Mouse (Mus musculus) forebrain, embryonic 15.5 days (tissue): Measurements from ENCODE around the gene Sumo2. TPM values are rescaled to one million over a fixed set of nuclear protein-coding genes. Genes with fewer than 3 reads are reported as not detected.

Experiments used
- ATAC-seq: fragments of 200-750 bp; cut with Nextera tagmentation; replicated peaks from 2 replicates; pipeline ENCODE4 v1.8.0; 2017; ENCODE audit warnings: mild to moderate bottlenecking, moderate TSS enrichment, moderate library complexity
- H3K27ac ChIP-seq: fragments of 300-500 bp; sonication (generic); replicated peaks from 2 replicates; pipeline ENCODE4 v1.5.1; 2015; ENCODE audit warnings: mild to moderate bottlenecking, inconsistent platforms
- H3K27me3 ChIP-seq: fragments of 300-500 bp; sonication (generic); 2 replicates; pipeline ENCODE4 v1.6.1; 2015; ENCODE audit warnings: inconsistent platforms
- H3K36me3 ChIP-seq: fragments of 300-500 bp; sonication (generic); 2 replicates; pipeline ENCODE4 v1.6.1; 2015; ENCODE audit warnings: mild to moderate bottlenecking, inconsistent platforms
- H3K4me1 ChIP-seq: fragments of 300-500 bp; sonication (generic); 2 replicates; pipeline ENCODE4 v1.6.1; 2015; ENCODE audit warnings: inconsistent platforms
- H3K4me2 ChIP-seq: fragments of 300-500 bp; sonication (generic); replicated peaks from 2 replicates; pipeline ENCODE4 v1.6.1; 2015; ENCODE audit warnings: mild to moderate bottlenecking, inconsistent platforms
- H3K4me3 ChIP-seq: fragments of 300-500 bp; sonication (generic); 2 replicates; pipeline ENCODE4 v1.5.1; 2015; ENCODE audit warnings: mild to moderate bottlenecking, inconsistent platforms
- H3K9ac ChIP-seq: fragments of 300-500 bp; sonication (generic); replicated peaks from 2 replicates; pipeline ENCODE4 v1.6.1; 2015; ENCODE audit warnings: mild to moderate bottlenecking, inconsistent platforms
- H3K9me3 ChIP-seq: fragments of 300-500 bp; sonication (generic); 2 replicates; pipeline ENCODE4 v1.6.1; 2016; ENCODE audit warnings: inconsistent platforms
- WGBS: fragments of 180-500 bp; shearing (Covaris S2); methylation state at CpG from one replicate; pipeline ENCODE4 v1.1.7; 2015; ENCODE audit warnings: mixed read lengths; 5-methylcytosine and 5-hydroxymethylcytosine counted together
- polyA plus RNA-seq: library from polyadenylated mRNA; unstranded; fragments of >200 nt; fragmentation: Nextera tagmentation; extraction: Ambion mirVana; gene quantifications from 2 replicates; pipeline ENCODE4 v1.2.1, GENCODE M21; 2015

Sumo2 gene
- 1,191 and 1,214 TPM in 2 replicates for polyA plus RNA-seq

DNA sequence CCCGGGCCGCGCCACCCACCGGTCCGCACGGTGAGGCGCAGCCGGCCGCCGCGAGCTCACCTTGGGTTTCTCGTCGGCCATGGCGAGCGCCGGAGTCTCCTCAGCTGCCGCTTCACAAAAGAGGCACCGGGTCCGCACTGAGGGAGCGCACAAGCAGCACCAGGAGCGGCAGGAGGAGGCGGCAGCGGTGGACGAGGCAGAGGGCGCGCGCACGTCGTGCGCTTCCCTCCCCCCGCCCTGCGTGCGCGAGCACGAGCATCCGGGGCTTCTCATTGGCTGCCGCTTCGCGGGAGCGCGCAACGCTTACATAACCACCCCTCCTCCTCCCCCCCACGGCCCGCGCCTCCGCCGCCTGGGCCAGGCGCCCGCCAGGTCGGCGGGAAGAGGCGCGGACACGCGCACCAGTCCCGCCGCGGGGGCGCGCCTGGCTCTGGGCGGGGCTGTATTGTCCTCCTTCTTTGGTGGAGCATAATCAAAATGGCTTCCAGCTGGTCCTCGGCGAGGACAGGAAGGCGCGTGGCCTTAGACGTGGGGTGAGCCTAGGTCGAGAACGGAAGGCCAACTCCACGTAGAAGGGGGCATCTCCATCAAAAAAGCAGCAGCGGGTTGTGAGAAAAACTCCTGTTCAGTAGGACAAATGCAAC is at the start of gene Sumo2:
Gene Sumo2, minus strand, starts transcription at position 239 of the 644 bp plus-strand sequence.
- H3K9ac ChIP-seq: peak within 1 kb of the TSS; percentile 82
- no peaks in the 10 kb centered on the region for H3K9me3 ChIP-seq
- peak within 1 kb of the TSS; percentile 100 for H3K27ac ChIP-seq
- peaks cover 31% of the 10 kb centered on the region for H3K36me3 ChIP-seq
- peak; percentile 92 for ATAC-seq
- no peaks in the 10 kb centered on the region for H3K27me3 ChIP-seq
- WGBS: 1% methylated on average over 70 of the region's 70 CpGs
- H3K4me1 ChIP-seq: peaks cover 36% of the 10 kb centered on the region
- peak within 1 kb of the TSS; percentile 56 for H3K4me2 ChIP-seq
- peak within 1 kb of the TSS; percentile 59 for H3K4me3 ChIP-seq

DNA sequence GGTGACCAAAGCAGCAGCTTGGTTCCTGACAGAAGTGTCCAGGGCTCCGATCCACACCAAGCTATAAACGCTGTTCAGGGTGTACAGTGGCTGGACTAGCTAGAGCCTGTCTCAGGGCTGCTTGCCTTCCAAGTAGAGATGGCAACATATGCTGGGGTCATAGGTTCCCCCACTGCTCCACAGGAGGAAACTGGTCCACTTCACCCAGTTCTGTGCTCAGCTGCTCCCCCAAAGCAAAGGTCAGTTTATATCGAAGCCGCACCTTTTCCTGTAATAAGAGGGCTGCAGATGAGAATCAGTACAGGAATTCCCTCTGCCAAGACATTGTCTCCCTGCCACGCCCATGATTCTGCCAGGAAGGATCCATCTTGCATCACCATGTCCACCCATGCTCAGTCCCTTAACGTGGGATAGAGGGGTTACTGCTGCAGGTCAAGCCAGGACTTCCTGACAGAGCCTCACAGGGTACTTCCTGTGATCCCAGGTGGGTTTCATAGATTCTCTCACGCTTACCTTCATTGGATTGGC is 49.6 kb upstream of the Sumo2 start:
- no peaks in the 10 kb centered on the region for H3K9me3 ChIP-seq
- H3K9ac ChIP-seq: no peak overlapping the region
- H3K4me3 ChIP-seq: no peak overlapping the region
- H3K4me1 ChIP-seq: no peaks in the 10 kb centered on the region
- H3K27ac ChIP-seq: no peak overlapping the region
- H3K36me3 ChIP-seq: peaks cover 87% of the 10 kb centered on the region
- no peak overlapping the region for H3K4me2 ChIP-seq
- WGBS: 90% methylated on average over 7 of the region's 7 CpGs
- no peaks in the 10 kb centered on the region for H3K27me3 ChIP-seq
- no peak for ATAC-seq

DNA sequence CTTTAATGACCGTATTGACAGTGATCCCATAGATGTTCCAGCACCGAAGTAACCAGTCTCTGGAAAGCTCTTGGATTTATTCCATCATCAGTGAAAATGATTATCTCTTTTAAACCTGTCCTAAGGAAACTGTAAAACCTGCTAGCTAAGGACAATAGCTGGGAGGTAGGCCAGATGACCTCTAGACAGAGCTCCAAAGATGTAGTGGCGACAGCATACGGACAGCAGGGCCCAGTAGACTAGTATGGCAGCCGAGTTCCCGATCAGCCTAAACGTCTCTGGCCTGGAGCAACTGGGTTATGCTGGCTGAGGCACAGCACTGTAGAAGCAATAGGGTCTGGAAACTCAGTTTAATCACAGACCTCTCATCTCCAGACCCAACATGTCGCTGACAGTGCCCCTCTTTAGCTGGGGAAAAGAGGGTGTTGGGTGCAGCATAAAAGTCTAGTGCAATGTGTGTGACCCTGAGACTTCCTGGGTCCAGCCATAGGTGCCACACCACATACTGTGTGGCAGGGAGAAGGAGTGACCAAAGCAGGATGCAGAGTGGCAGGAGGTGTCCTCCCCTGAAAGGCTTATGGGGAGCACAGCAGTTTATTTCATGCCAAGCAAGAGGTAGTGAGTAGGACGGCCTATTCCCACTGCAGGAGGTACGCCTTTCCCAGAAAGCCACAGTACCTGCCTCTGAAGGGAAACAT is 48.4 kb upstream of the Sumo2 start:
- H3K4me2 ChIP-seq: no peak overlapping the region
- H3K9ac ChIP-seq: no peak overlapping the region
- H3K4me1 ChIP-seq: no peaks in the 10 kb centered on the region
- ATAC-seq: no peak
- 87% methylated on average over 10 of the region's 10 CpGs for WGBS
- H3K36me3 ChIP-seq: peaks cover 82% of the 10 kb centered on the region
- H3K27me3 ChIP-seq: no peaks in the 10 kb centered on the region
- no peak overlapping the region for H3K4me3 ChIP-seq
- no peaks in the 10 kb centered on the region for H3K9me3 ChIP-seq
- no peak overlapping the region for H3K27ac ChIP-seq

DNA sequence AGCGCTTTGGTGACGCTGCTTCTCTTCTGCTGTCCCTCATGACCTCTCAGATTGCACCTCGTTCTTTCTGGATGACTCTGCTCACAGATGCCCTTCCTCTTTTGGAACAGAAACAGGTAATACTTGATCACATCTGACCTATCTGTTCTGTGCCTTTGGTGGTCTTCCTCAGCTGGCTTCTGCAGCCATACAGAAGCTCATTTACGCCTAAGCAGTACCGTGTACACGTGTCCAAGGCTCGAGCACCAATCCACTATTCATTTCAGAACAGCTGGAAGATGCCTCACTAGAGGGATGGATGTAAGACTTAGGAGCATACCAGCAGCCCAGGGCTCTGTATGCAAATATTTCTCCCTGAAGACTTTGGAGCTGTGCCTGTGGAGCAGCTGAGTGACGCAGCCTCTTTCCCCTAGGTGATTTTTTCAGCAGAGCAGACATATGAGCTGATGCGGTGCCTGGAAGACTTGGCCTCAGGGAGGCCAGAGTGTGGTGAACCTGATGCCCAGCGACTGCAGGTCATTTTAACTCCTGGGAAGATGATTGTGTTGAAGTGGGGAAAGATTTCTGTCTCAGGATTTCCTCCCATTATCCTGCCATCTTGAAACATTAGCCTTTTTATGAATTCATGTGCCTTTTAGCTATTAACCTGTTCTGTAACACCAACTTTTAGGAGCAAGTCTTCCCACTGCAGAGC is 47.0 kb upstream of the Sumo2 start:
- H3K36me3 ChIP-seq: peaks cover 86% of the 10 kb centered on the region
- no peaks in the 10 kb centered on the region for H3K27me3 ChIP-seq
- no peak overlapping the region for H3K4me3 ChIP-seq
- H3K4me1 ChIP-seq: no peaks in the 10 kb centered on the region
- no peak for ATAC-seq
- H3K27ac ChIP-seq: no peak overlapping the region
- WGBS: 86% methylated on average over 10 of the region's 10 CpGs
- H3K9ac ChIP-seq: no peak overlapping the region
- no peak overlapping the region for H3K4me2 ChIP-seq
- H3K9me3 ChIP-seq: no peaks in the 10 kb centered on the region

DNA sequence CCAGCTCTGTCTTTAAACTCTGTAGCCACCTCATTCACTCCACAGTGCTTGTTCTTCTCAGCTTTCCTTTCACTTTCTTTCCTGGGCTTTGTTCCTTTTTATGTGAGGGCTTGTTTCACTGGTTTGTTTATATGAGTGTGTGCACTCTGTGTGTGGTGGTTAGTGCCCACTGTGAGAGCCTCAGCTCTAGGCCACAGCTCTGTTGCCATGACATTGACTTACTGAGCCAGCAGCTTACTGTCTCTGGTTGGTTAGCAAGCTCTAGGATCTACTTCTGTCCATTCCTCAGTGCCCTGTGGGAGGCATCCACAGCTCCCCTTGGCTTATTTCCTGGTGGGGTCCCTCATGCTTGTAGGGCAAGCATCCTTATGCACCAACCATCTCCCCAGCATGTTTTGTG is 43.0 kb upstream of the Sumo2 start:
- peaks cover 55% of the 10 kb centered on the region for H3K36me3 ChIP-seq
- no peak overlapping the region for H3K4me3 ChIP-seq
- no peak for ATAC-seq

DNA sequence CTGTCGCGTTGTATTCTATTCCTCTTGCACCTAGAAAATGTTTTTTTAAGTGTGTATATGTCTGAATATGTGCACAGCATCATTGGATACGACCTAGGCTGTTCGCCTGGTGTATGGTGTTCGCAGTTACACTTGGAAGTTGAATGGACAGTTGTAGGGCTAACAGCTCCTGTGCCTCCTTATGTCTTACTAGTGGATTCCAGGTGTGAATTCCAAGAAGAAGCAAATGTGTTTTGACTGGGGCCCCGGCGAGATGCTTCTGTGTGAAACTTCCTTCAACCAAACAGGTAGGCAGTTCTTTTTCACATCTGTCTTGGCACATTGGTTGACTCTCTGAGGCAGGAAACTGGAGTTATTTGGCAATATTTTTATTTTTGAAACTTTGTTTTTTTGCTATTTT is 28.9 kb upstream of the Sumo2 start:
- no peaks in the 10 kb centered on the region for H3K9me3 ChIP-seq
- ATAC-seq: no peak
- 18% methylated on average over 7 of the region's 7 CpGs for WGBS
- peak overlapping the region; percentile 87 for H3K4me2 ChIP-seq
- peak overlapping the region; percentile 85 for H3K9ac ChIP-seq
- peak overlapping the region; percentile 90 for H3K4me3 ChIP-seq
- H3K36me3 ChIP-seq: peaks cover 32% of the 10 kb centered on the region
- peaks cover 19% of the 10 kb centered on the region for H3K4me1 ChIP-seq
- no peaks in the 10 kb centered on the region for H3K27me3 ChIP-seq
- H3K27ac ChIP-seq: no peak overlapping the region

More for the DNA sequence above, 43.0 kb upstream of the Sumo2 start:
- H3K4me2 ChIP-seq: no peak overlapping the region
- H3K9ac ChIP-seq: no peak overlapping the region
- no peaks in the 10 kb centered on the region for H3K27me3 ChIP-seq
- no peaks in the 10 kb centered on the region for H3K9me3 ChIP-seq
- H3K4me1 ChIP-seq: no peaks in the 10 kb centered on the region
- H3K27ac ChIP-seq: no peak overlapping the region

DNA sequence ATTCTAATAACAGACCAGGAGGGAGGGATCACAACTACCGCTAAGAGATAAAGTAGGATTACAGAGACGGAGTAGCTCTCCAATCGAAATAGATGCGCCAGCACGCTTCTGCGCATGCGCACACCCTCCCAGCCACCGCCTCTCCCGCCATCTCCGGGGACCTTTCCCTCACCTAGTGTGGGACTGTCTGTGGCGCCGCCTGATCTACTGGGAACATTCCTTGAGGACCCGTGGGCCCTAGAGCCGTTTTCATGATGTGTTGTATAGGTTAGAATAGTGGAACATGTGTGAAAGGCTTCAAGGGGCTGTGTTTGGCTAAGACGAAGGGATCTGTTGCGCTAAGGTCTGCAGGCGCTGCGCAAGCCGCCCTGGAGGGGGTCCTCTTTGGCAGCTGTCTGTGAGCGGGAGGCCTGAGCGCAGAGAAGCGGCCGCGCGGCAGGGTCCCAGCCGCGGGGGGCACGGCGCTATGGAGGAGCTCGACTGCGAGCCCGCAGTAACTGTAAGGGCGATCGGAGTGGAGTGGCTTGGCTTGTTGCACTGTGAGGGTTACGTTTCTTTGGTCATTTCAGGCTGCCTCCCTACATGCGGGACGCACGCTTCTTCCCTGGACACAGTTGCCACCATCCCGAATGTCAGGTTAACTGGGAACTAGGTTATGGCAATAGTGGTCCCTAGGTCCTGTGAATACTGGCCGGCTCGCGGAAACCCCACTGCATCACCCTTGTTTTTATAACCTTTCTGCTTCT is 28.2 kb upstream of the Sumo2 start, which contains the start of gene Nup85:
Gene Nup85, plus strand, starts transcription at position 371 of the 746 bp plus-strand sequence.
- H3K9ac ChIP-seq: peak within 1 kb of the TSS; percentile 85
- H3K9me3 ChIP-seq: no peaks in the 10 kb centered on the region
- WGBS: under 1% methylated on average over 42 of the region's 42 CpGs
- peaks cover 25% of the 10 kb centered on the region for H3K36me3 ChIP-seq
- H3K27ac ChIP-seq: peak within 1 kb of the TSS; percentile 88
- H3K27me3 ChIP-seq: no peaks in the 10 kb centered on the region
- H3K4me2 ChIP-seq: peak within 1 kb of the TSS; percentile 87
- H3K4me1 ChIP-seq: peaks cover 19% of the 10 kb centered on the region
- peak within 1 kb of the TSS; percentile 90 for H3K4me3 ChIP-seq
- ATAC-seq: peak; percentile 93

DNA sequence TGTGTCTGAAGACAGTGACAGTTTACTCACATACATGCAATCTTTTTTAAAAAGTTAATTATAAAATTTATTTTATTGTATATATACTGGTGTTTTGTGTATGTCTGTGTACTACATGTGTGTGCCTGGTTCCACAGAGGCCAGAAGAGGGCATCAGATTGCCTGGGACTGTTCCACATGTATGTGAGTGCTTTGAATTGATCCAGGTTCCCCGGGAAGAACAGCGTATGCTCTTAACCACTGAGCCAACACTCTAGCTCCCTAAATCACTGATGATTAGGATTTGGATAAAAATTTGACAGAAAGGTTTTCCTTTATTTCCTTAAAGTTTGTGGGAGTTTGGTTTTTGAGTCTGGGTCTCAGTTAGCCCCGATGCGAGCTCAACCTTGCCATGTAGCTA is 27.3 kb upstream of the Sumo2 start:
- H3K36me3 ChIP-seq: peaks cover 17% of the 10 kb centered on the region
- no peaks in the 10 kb centered on the region for H3K9me3 ChIP-seq
- H3K27ac ChIP-seq: peak overlapping the region; percentile 88
- peak overlapping the region; percentile 87 for H3K4me2 ChIP-seq
- H3K9ac ChIP-seq: peak overlapping the region; percentile 85
- no peak for ATAC-seq
- no peaks in the 10 kb centered on the region for H3K27me3 ChIP-seq
- 40% methylated on average over 4 of the region's 4 CpGs for WGBS
- peak overlapping the region; percentile 90 for H3K4me3 ChIP-seq
- peaks cover 19% of the 10 kb centered on the region for H3K4me1 ChIP-seq

DNA sequence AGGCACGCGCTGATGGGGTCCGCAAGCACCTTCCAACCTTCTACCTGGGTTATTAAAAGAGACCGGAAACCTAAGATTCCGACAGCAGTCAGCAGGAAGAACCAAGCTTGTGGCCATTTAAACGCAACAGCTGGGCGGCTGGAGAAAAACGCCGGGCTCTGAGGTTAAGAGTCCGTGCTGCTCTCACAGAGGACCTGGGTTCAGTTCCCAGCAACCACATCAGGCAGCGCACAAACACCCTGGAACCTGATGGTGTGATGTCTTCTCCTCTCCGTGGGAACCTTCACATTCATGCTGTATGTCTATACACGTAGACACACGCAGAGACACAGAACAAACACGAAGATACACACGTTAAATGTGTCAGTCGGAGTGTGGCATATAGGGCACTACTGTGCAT is 19.6 kb upstream of the Sumo2 start:
- 80% methylated on average over 17 of the region's 17 CpGs for WGBS
- Histone ChIP-seq H3K36me3 (no peaks in the 10 kb centered on the region), H3K27me3 (no peaks in the 10 kb centered on the region), H3K9ac (no peak overlapping the region), H3K27ac (no peak overlapping the region), H3K4me1 (no peaks in the 10 kb centered on the region), H3K9me3 (no peaks in the 10 kb centered on the region), H3K4me2 (no peak overlapping the region), H3K4me3 (no peak overlapping the region)
- no peak for ATAC-seq

DNA sequence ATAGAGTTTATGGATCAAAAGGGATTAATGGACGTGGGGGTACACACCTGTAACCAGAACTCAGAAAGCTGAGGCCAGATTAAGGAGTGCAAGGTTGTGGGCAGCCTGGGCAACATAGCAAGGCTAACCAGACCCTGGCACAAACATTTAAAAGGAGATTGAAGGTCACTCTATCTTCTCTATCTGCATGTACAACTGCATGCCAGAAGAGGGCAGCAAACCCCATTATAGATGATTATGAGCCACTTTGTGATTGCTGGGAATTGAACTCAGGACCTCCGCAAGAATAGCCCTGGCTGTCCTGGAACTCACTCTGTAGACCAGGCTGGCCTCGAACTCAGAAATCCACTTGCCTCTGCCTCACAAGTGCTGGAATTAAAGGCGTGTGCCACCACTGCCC is 16.7 kb upstream of the Sumo2 start:
- Histone ChIP-seq H3K4me1 (no peaks in the 10 kb centered on the region), H3K36me3 (no peaks in the 10 kb centered on the region), H3K27ac (no peak overlapping the region), H3K4me3 (no peak overlapping the region), H3K4me2 (no peak overlapping the region), H3K9me3 (no peaks in the 10 kb centered on the region), H3K27me3 (no peaks in the 10 kb centered on the region), H3K9ac (no peak overlapping the region)
- no peak for ATAC-seq
- WGBS: 54% methylated on average over 4 of the region's 4 CpGs

DNA sequence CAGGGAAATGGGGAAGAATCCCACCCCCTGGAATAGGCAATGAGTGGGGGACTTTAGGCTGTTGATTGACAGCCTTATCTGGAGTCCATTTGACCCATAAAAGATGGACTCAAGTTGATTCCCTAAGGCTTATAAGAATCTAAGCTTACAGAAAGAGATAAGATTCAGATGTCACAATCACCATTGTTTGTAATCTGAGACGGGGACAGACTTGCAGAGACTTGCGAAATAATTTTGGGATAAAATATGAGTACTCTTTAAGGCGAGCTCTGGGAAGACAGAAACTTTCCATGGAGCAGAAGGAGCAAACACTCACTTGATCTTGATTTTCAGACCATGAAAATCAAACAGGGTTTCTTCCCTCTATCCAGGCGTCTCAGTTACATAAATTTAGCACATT is 7.5 kb upstream of the Sumo2 start:
- no peak for ATAC-seq
- Histone ChIP-seq H3K9ac (no peak overlapping the region), H3K9me3 (no peaks in the 10 kb centered on the region), H3K36me3 (no peaks in the 10 kb centered on the region), H3K4me2 (no peak overlapping the region), H3K27me3 (no peaks in the 10 kb centered on the region), H3K4me3 (no peak overlapping the region), H3K4me1 (no peaks in the 10 kb centered on the region), H3K27ac (no peak overlapping the region)
- WGBS: 85% methylated on average over 4 of the region's 4 CpGs
